Mouse (Mus musculus): Measurements from ENCODE around the gene Supt5. TPM values are rescaled to one million over a fixed set of nuclear protein-coding genes. Genes with fewer than 3 reads are reported as not detected.

Gene Supt5
- total RNA-seq, 2 experiments from 2014 or later: 111 TPM

DNA sequence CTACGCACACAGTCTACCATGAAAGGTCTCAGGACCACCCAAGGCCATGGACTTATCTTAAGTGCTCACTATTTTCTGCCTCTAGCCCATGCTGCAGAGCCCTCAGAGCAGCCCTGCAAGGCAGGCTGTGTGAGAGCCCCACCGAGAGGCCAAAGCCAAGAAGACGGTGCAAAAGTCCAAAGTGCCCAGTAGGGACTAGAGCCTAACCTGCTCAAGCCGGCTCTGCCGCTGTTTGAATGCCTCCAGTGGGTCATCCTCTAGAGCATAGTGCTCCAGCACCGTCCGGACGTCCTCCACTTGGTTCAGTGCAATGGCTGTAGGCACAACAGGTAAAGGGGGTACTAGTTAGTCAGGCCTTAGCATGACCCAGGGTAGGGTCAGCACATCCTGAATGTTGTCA lies 32.3 kb downstream of the Supt5 start:
- DNase-seq: no peak
- intact Hi-C loops (cut with DNase I): loop anchor here (10.0 kb wide), 1 partner anchor 121 kb away; no protein-coding TSS in a partner anchor

GRCm38 (mm10) chr7:28305641-28306040 lies 32.9 kb downstream of the Supt5 start:
- DNase-seq: peak; percentile 84
- intact Hi-C loops (cut with DNase I): loop anchor here (10.0 kb wide), 1 partner anchor 121 kb away; no protein-coding TSS in a partner anchor

DNA sequence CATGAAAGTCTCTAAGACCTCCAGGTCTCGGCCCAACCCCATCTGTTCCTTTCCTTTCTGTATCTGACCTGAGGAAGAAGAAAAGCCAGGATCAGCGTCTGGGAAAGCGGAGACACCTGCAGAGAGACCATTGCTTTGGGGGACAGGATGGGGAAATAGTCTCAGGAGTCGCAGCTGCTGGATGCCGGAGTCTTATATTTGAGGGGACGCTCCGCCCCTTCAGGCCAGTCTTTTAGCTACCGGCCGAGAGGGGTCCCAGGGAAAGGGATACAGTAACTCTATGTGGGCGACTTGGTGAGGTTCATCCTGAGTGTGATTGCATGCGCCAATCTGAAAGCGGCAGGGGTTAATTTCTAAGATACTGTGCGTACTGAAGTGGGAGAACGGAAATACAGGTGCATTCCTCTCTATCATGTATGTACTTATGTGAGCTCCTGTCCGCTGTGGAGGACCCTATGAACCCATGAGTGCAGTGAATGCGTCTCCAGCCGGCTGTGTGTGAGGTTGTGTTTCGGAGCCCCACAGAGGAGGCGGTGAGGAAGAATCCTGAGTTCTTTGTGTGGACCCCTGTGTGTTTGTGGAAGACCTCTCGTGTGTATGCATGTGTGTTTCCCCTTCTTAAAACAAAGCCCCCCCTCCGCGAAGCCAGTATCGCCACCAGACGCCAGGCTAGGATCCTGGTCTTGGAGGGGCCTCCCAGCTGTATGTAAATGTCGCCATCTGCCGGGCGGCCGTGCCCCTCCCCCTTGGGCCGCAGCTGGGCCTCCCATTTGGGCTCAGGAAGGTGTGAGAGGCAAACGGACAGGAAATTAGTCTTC lies 36.7 kb downstream of the Supt5 start, which contains the start of gene Dll3:
TSS of gene Dll3 (minus strand) at position 623 of the 818 bp plus-strand sequence.
- DNase-seq: peak; percentile 85
- intact Hi-C loops (cut with DNase I): loop anchor here (10.0 kb wide), 1 partner anchor 117 kb away; no protein-coding TSS in a partner anchor

GRCm38 (mm10) chr7:28298837-28299625 lies 39.5 kb downstream of the Supt5 start:
- DNase-seq: peak; percentile 52
- intact Hi-C loops (cut with DNase I): no loop called here

DNA sequence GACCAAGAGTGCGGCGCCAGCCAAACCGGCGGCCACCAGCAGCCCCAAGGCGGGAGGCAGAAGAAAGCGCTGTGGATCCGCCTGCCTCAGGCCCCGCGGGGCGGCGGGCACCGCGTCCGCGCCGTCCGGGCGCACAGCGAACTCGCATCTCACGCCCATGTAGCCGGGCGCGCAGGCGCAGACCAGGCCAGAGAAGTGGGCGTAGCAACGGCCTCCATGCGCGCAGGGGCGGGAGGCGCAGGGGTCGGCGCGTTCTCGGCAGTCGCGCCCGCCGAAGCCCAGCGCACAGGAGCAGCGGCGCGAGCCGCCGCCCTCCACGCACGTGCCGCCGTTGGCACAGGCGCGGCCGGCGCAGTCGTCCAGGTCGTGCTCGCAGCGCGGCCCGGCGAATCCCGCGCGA lies 44.1 kb downstream of the Supt5 start:
- intact Hi-C loops (cut with DNase I): no loop called here
- peak; percentile 88 for DNase-seq

GRCm38 (mm10) chr7:28290638-28291590 lies 47.6 kb downstream of the Supt5 start, which contains the start of gene Selenov:
Selenov (minus strand) TSS chr7:28291186.
- peak; percentile 72 for DNase-seq
- intact Hi-C loops (cut with DNase I): no loop called here

- DNase-seq: peak; percentile 57
- intact Hi-C loops (cut with DNase I): no loop called here
These were observed 48.4 kb downstream of the Supt5 start for GRCm38 (mm10) chr7:28290165-28290564.

DNA sequence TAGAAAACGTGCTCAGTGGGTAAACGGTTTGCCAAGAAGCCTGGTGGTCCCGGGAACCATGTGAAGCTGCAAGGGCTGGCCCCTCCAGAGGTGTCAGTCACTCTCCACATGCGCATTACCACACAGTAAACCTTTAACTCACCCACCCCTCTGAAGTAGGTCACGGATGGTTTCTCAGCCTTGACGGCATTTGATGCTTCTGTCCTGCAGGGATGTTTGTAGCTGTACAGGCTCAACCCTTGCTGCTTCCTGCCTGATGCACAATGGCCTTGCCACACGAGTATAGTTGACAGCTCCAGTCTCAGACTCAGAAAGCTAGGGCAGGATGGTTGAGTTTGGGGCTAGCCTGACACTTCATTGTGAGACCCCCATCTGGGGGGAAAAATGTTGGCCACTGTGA lies 57.9 kb downstream of the Supt5 start:
- DNase-seq: no peak
- intact Hi-C loops (cut with DNase I): no loop called here

- intact Hi-C loops (cut with DNase I): no loop called here
These were observed 60.3 kb downstream of the Supt5 start for GRCm38 (mm10) chr7:28278279-28278652.

GRCm38 (mm10) chr7:28277615-28278278 lies 60.8 kb downstream of the Supt5 start, which contains the start of gene Eid2b:
Eid2b (plus strand) TSS chr7:28277739.
- DNase-seq: peak; percentile 97
- intact Hi-C loops (cut with DNase I): no loop called here

More at GRCm38 (mm10) chr7:28278279-28278652, 60.3 kb downstream of the Supt5 start:
- DNase-seq: no peak

- no peak for DNase-seq
- intact Hi-C loops (cut with DNase I): no loop called here
These were observed 61.3 kb downstream of the Supt5 start for GRCm38 (mm10) chr7:28277237-28277614.

- intact Hi-C loops (cut with DNase I): no loop called here
- no peak for DNase-seq
These were observed 66.8 kb downstream of the Supt5 start for GRCm38 (mm10) chr7:28271761-28272160.

DNA sequence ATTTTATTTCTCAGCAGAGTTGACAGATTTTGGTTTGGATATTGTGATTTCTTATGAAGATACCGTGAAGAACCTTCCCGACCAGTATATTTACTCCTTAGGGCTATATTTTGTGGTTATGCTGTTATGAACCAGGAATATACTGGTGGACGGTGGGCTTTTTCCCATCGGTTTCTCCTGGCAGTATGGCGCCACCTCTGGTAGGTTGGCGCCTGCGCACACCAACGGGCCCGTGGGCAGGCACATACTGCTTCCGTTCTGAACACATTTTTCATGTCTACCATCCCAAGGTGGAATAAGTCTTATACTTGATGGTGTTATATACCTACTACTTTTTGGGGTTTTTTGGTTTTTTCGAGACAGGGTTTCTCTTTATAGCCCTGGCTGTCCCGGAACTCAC lies 69.2 kb downstream of the Supt5 start:
- peak; percentile 18 for DNase-seq
- intact Hi-C loops (cut with DNase I): no loop called here

DNA sequence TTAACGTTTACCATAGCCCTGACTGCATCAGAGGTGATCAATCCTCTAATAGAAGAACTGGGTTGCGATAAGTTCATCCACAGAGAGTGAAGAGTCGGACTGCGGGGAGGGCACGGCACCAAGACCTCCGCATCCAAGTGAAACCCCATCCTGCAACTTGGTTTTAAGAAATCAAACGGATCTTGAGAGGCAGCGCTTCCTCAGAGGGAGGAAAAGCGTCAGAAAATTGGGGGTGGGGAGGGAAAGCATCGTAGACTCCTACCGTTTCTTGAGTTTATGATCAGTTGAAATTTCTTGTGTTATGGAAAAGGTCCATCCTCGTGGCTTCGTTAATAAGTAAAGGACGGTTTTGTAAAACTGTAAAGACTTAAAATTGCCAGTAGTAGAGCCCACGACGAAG lies 70.0 kb downstream of the Supt5 start:
- DNase-seq: no peak

DNA sequence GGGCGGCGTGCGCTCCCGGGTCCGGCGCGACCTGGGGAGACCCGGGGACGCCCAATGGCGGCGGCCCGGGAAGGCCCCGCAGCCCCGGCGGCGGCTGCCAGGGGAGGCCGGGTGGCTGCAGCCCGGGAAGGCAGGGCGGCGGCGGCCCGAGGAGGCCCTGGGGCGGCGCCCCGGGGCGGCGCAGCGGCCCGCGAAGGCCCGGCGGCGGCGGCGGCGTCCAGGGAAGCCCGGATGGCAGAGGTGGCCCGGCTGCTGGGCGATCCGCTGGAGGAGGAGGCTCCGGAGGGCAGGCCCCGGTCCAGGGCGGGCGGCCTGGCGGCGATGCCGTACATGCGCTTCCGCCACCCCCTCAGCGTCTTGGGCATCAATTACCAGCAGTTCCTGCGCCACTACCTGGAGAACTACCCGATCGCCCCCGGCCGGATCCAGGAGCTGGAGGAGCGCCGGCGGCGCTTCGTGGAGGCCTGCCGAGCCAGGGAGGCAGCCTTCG lies 70.5 kb downstream of the Supt5 start:
- DNase-seq: peak; percentile 59
- intact Hi-C loops (cut with DNase I): no loop called here

More for the DNA sequence above, 70.0 kb downstream of the Supt5 start:
- intact Hi-C loops (cut with DNase I): no loop called here

DNA sequence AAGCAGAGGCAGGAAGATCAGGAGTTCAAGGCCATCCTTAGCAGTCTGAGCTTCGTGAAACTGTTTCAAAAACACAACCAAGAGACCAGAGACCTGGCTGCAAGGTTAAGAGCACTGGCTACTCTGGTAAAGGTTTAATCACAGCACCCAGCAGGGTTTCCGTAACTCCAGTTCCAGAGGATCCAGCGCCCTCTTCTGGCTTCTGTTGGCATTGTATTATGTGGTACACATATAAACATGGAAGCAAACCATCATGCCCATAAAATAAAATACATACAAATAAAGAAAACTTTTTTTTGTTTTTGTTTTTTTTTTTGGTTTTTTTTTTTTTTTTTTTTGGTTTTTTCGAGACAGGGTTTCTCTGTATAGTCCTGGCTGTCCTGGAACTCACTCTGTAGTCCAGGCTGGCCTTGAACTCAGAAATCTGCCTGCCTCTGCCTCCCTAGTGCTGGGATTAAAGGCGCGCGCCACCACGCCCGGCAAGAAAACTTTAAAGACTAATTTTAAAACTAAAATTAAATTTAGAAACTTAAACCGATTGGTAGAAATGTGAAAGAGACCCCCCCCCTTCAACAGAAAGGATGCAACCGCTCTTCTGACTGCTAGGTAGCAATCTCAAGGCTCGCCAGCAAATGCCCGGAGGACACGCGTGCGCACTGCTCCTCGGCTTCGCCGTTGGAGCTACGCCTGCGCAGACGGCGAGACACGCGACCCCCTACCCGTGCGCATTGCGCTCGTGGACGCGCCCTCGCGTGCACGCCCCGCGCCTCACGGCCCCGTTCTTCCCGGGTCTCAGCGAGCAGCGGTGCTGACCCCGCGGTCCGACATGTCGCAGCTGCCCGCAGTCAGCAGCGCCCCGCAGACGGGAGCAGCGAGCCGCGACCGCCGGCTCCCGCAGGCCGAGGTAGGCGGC lies 71.2 kb downstream of the Supt5 start, which contains the start of gene Eid2:
TSS of gene Eid2 (plus strand) at position 753 of the 913 bp plus-strand sequence.
- DNase-seq: peak; percentile 95
- intact Hi-C loops (cut with DNase I): no loop called here

DNA sequence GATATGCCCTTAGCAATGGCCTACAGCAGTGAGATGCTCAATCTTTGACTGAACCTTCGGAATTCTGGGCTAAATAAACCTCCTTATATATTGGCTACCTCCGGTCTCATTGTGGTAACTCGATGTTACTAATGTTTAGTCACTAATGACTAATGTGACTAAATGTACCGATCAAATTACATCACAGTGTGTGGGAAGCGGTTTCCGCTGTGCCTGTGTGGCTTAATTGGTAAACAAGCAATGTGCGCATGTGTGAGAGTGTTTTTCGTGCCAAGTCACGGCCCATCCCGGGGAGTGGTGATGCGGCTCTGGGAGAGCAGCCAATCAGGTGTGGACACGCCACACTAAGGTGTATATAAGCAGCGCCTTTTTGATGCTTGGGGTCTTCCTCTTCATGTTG lies 73.2 kb downstream of the Supt5 start:
- intact Hi-C loops (cut with DNase I): no loop called here
- no peak for DNase-seq
